Mouse (Mus musculus) ES-E14 (cell line): Measurements from ENCODE around the gene Psmg1.

Source experiments
- CHD2 ChIP-seq: IDR thresholded peaks from 2 replicates; pipeline ENCODE4 v1.6.1; 2014; ENCODE audit warnings: mild to moderate bottlenecking, low read depth, low read length, inconsistent platforms
- MAFK ChIP-seq: IDR thresholded peaks from 2 replicates; pipeline ENCODE4 v1.6.1; 2014; ENCODE audit warnings: mild to moderate bottlenecking, low read depth, low read length, inconsistent platforms; ENCODE audit not compliant: insufficient read depth

GRCm38 (mm10) chr16:95999291-95999690, 8.5 kb upstream of the Psmg1 start:
- TF ChIP-seq MAFK (no peak), CHD2 (no peak)
